Mouse (Mus musculus) hindbrain, embryonic 13.5 days (tissue): ENCODE measurements at regions not wholly inside any gene's neighbourhood (a gene's known extent, or its start where the extent isn't known, plus 50 kb on each side); places are given as distances from the start of the nearest gene placed in this dataset.

Experiments
- ATAC-seq: fragments of 200-750 bp; cut with Nextera tagmentation; 2 replicates; pipeline ENCODE4 v1.8.0; 2017; ENCODE audit warnings: moderate TSS enrichment; ENCODE audit not compliant: low FRiP score
- H3K27ac ChIP-seq: fragments of 300-500 bp; sonication (generic); 2 replicates; pipeline ENCODE4 v1.5.1; 2015; ENCODE audit warnings: inconsistent platforms, mild to moderate bottlenecking, moderate library complexity
- H3K27me3 ChIP-seq: fragments of 300-500 bp; sonication (generic); 2 replicates; pipeline ENCODE4 v1.6.1; 2015; ENCODE audit warnings: mild to moderate bottlenecking, inconsistent platforms
- H3K36me3 ChIP-seq: fragments of 300-500 bp; sonication (generic); 2 replicates; pipeline ENCODE4 v1.6.1; 2015; ENCODE audit warnings: mild to moderate bottlenecking, inconsistent platforms
- H3K4me1 ChIP-seq: fragments of 300-500 bp; sonication (generic); replicated peaks from 2 replicates; pipeline ENCODE4 v1.6.1; 2015; ENCODE audit warnings: inconsistent platforms
- H3K4me2 ChIP-seq: fragments of 300-500 bp; sonication (generic); 2 replicates; pipeline ENCODE4 v1.6.1; 2015; ENCODE audit warnings: inconsistent platforms, mild to moderate bottlenecking, moderate library complexity
- H3K4me3 ChIP-seq: fragments of 300-500 bp; sonication (generic); 2 replicates; pipeline ENCODE4 v1.5.1; 2015; ENCODE audit warnings: mild to moderate bottlenecking, inconsistent platforms
- H3K9ac ChIP-seq: fragments of 300-500 bp; sonication (generic); 2 replicates; pipeline ENCODE4 v1.6.1; 2015; ENCODE audit warnings: mild to moderate bottlenecking, inconsistent platforms
- H3K9me3 ChIP-seq: fragments of 300-500 bp; sonication (generic); 2 replicates; pipeline ENCODE4 v1.6.1; 2016; ENCODE audit warnings: inconsistent platforms
- WGBS: fragments of 180-500 bp; shearing (Covaris S2); methylation state at CpG from one replicate; pipeline ENCODE4 v1.1.7; 2015; 5-methylcytosine and 5-hydroxymethylcytosine counted together

GRCm38 (mm10) chr9:69673463-69674105 is 87.2 kb downstream of the Foxb1 start:
- H3K4me1 ChIP-seq: peaks cover 27% of the 10 kb centered on the region
- no peaks in the 10 kb centered on the region for H3K9me3 ChIP-seq
- WGBS: 50% methylated on average over 10 of the region's 10 CpGs
- no peak for ATAC-seq
- H3K36me3 ChIP-seq: no peaks in the 10 kb centered on the region
- H3K4me3 ChIP-seq: no peak overlapping the region
- H3K27me3 ChIP-seq: peaks cover 40% of the 10 kb centered on the region
- no peak overlapping the region for H3K9ac ChIP-seq
- no peak overlapping the region for H3K4me2 ChIP-seq
- no peak overlapping the region for H3K27ac ChIP-seq

GRCm38 (mm10) chr9:69672657-69673462 is 87.9 kb downstream of the Foxb1 start:
- Histone ChIP-seq H3K36me3 (no peaks in the 10 kb centered on the region), H3K27me3 (peaks cover 47% of the 10 kb centered on the region), H3K4me2 (no peak overlapping the region), H3K27ac (no peak overlapping the region), H3K4me1 (peaks cover 28% of the 10 kb centered on the region), H3K9ac (no peak overlapping the region), H3K4me3 (no peak overlapping the region), H3K9me3 (no peaks in the 10 kb centered on the region)
- WGBS: 59% methylated on average over 13 of the region's 13 CpGs
- ATAC-seq: no peak

- no peaks in the 10 kb centered on the region for H3K9me3 ChIP-seq
- peak overlapping the region; percentile 34 for H3K4me3 ChIP-seq
- no peaks in the 10 kb centered on the region for H3K36me3 ChIP-seq
- peaks cover 38% of the 10 kb centered on the region for H3K4me1 ChIP-seq
- H3K27me3 ChIP-seq: peaks cover 52% of the 10 kb centered on the region
- peak overlapping the region; percentile 58 for H3K4me2 ChIP-seq
- 2% methylated on average over 18 of the region's 18 CpGs for WGBS
- ATAC-seq: no peak
- no peak overlapping the region for H3K27ac ChIP-seq
- no peak overlapping the region for H3K9ac ChIP-seq
These were observed 89.5 kb downstream of the Foxb1 start for GRCm38 (mm10) chr9:69671199-69671598.

- H3K27ac ChIP-seq: peak overlapping the region; percentile 62; the same call in 1 of the 2 replicates
- peak overlapping the region; percentile 35; the same call in 1 of the 2 replicates for H3K9ac ChIP-seq
- peaks cover 38% of the 10 kb centered on the region for H3K4me1 ChIP-seq
These were observed 90.1 kb downstream of the Foxb1 start for GRCm38 (mm10) chr9:69670551-69671044.

GRCm38 (mm10) chr9:69669611-69670550 is 90.9 kb downstream of the Foxb1 start:
- peaks cover 38% of the 10 kb centered on the region for H3K4me1 ChIP-seq
- H3K4me2 ChIP-seq: peak overlapping the region; percentile 58
- 2% methylated on average over 25 of the region's 25 CpGs for WGBS
- no peaks in the 10 kb centered on the region for H3K9me3 ChIP-seq
- ATAC-seq: 0 out of 2 replicates have a peak, but pooled peaks have one; percentile 50
- H3K36me3 ChIP-seq: no peaks in the 10 kb centered on the region
- peaks cover 48% of the 10 kb centered on the region for H3K27me3 ChIP-seq
- peak overlapping the region; percentile 34 for H3K4me3 ChIP-seq
- H3K27ac ChIP-seq: peak overlapping the region; percentile 62; the same call in 1 of the 2 replicates
- H3K9ac ChIP-seq: no peak overlapping the region

More at GRCm38 (mm10) chr9:69670551-69671044, 90.1 kb downstream of the Foxb1 start:
- Histone ChIP-seq H3K4me3 (peak overlapping the region; percentile 34), H3K36me3 (no peaks in the 10 kb centered on the region), H3K27me3 (peaks cover 48% of the 10 kb centered on the region), H3K4me2 (peak overlapping the region; percentile 58), H3K9me3 (no peaks in the 10 kb centered on the region)
- WGBS: under 1% methylated on average over 17 of the region's 17 CpGs
- ATAC-seq: peak; percentile 83

GRCm38 (mm10) chr9:69668475-69669090 is 92.2 kb downstream of the Foxb1 start:
- Histone ChIP-seq H3K9ac (0 out of 2 replicates have a peak overlapping the region, but pooled peaks have one; percentile 46), H3K27ac (no peak overlapping the region), H3K4me3 (no peak overlapping the region), H3K36me3 (no peaks in the 10 kb centered on the region), H3K4me1 (peaks cover 38% of the 10 kb centered on the region), H3K27me3 (peaks cover 49% of the 10 kb centered on the region), H3K9me3 (no peaks in the 10 kb centered on the region), H3K4me2 (no peak overlapping the region)
- WGBS: 27% methylated on average over 9 of the region's 9 CpGs
- ATAC-seq: no peak

- Histone ChIP-seq H3K4me3 (no peak overlapping the region), H3K9me3 (no peaks in the 10 kb centered on the region), H3K27me3 (peaks cover 38% of the 10 kb centered on the region), H3K36me3 (no peaks in the 10 kb centered on the region), H3K9ac (no peak overlapping the region), H3K4me1 (peaks cover 38% of the 10 kb centered on the region), H3K4me2 (no peak overlapping the region), H3K27ac (no peak overlapping the region)
- no peak for ATAC-seq
- WGBS: 65% methylated on average over 7 of the region's 7 CpGs
These were observed 93.6 kb downstream of the Foxb1 start for GRCm38 (mm10) chr9:69667064-69667533.

GRCm38 (mm10) chr9:69664201-69664600 is 96.5 kb downstream of the Foxb1 start:
- no peaks in the 10 kb centered on the region for H3K36me3 ChIP-seq
- 91% methylated on average over 3 of the region's 3 CpGs for WGBS
- no peak for ATAC-seq
- H3K4me3 ChIP-seq: no peak overlapping the region
- H3K4me1 ChIP-seq: peaks cover 17% of the 10 kb centered on the region
- no peak overlapping the region for H3K9ac ChIP-seq
- H3K27me3 ChIP-seq: peaks cover 23% of the 10 kb centered on the region
- no peak overlapping the region for H3K4me2 ChIP-seq
- H3K27ac ChIP-seq: no peak overlapping the region
- H3K9me3 ChIP-seq: peaks cover 5% of the 10 kb centered on the region; the same call in 1 of the 2 replicates

- no peaks in the 10 kb centered on the region for H3K36me3 ChIP-seq
- peaks cover 5% of the 10 kb centered on the region; the same call in 1 of the 2 replicates for H3K9me3 ChIP-seq
- ATAC-seq: no peak
- H3K4me3 ChIP-seq: no peak overlapping the region
- H3K27me3 ChIP-seq: peaks cover 5% of the 10 kb centered on the region; the same call in 1 of the 2 replicates
- WGBS: 39% methylated on average over 5 of the region's 5 CpGs
- H3K9ac ChIP-seq: no peak overlapping the region
- H3K4me1 ChIP-seq: peaks cover 6% of the 10 kb centered on the region; the same call in 1 of the 2 replicates
- H3K4me2 ChIP-seq: no peak overlapping the region
- no peak overlapping the region for H3K27ac ChIP-seq
These were observed 98.3 kb downstream of the Foxb1 start for GRCm38 (mm10) chr9:69662394-69662793.

- H3K4me3 ChIP-seq: no peak overlapping the region
- H3K27me3 ChIP-seq: no peaks in the 10 kb centered on the region
- no peak for ATAC-seq
- H3K27ac ChIP-seq: no peak overlapping the region
- 92% methylated on average over 4 of the region's 4 CpGs for WGBS
- H3K36me3 ChIP-seq: no peaks in the 10 kb centered on the region
- H3K4me2 ChIP-seq: no peak overlapping the region
- H3K4me1 ChIP-seq: no peaks in the 10 kb centered on the region
- peaks cover 5% of the 10 kb centered on the region; the same call in 1 of the 2 replicates for H3K9me3 ChIP-seq
- H3K9ac ChIP-seq: no peak overlapping the region
These were observed 102.5 kb downstream of the Foxb1 start for GRCm38 (mm10) chr9:69658276-69658675.

GRCm38 (mm10) chr9:69656053-69656452 is 104.7 kb downstream of the Foxb1 start:
- no peak overlapping the region for H3K27ac ChIP-seq
- H3K4me1 ChIP-seq: no peaks in the 10 kb centered on the region
- no peak overlapping the region for H3K4me3 ChIP-seq
- no peak overlapping the region for H3K4me2 ChIP-seq
- H3K36me3 ChIP-seq: no peaks in the 10 kb centered on the region
- H3K9ac ChIP-seq: no peak overlapping the region
- no peaks in the 10 kb centered on the region for H3K27me3 ChIP-seq
- 80% methylated on average over 6 of the region's 6 CpGs for WGBS
- peaks cover 5% of the 10 kb centered on the region; the same call in 1 of the 2 replicates for H3K9me3 ChIP-seq
- no peak for ATAC-seq
